Mouse (Mus musculus): ENCODE measurements around the gene Gldn.

Gldn gene

DNA sequence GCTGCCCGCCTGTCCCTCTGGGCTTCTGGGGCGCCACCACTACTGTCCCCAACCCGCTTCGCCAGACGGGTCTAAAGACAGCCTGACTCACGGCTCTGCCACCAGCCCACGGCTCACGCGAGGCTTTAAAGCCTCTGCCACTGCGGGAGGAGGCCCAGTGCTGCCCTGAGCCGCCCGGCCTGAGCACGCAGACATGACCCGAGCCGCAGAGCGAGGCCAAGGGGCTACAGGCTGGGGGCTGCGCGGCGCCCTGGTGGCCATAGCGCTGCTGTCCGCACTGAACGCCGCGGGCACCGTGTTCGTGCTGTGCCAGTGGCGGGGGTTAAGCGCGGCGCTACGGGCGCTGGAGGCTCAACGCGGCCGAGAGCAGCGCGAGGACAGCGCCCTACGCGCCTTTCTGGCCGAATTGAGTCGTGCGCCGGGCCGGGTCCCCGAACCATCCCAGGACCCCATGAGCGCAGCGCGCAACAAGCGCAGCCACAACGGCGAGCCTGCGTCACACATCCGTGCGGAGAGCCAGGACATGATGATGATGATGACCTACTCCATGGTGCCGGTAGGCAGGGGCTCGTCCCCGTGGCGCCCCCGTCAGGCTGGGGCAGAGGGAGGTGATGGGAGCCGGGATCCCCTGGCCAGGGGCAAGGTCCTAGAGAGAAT, at the start of gene Gldn:
Gene Gldn, plus strand, starts transcription at position 156 of the 657 bp plus-strand sequence.
- no peak for DNase-seq (ENCODE audit: low read depth, low spot score)

DNA sequence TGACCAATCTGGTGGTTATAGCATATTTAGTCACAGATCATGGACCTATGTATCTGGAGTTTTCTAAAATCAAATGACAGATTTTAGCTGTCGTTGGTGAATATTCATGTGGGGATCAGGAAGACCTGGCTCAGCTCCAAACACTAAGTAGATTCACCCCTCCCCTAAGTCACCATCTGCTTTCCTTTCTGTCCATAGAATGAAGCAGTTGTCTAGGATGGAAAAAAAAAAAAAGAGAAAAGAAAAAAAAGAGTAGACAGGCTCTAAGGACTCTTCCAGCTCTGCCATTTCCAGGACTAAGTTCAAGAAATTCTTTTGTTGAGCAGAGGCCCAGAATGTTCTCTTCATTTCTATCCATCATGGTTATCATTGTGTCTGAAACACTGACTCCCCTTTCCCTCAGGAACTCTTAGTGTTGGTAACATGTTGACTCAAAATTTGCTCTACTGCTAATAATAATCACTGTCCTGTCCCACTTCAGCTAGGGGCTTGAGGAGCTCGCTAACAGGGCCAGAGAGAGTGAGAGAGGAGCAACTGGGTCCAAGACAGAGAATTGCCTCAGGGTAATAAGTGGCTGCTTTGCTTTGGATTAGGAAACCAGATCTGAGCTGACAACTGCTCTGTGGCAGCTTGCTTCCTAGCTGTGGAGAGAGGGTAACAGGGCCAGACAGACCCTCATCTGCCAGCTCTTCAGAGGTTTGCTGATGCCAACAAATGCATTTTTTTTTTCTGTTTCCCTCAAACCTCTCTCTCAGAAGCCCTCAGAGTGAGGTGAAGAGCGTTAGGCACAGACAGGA, 41.2 kb upstream of the Gldn start:
- DNase-seq (ENCODE audit: low read depth, low spot score): no peak

- no peak for DNase-seq (ENCODE audit: low read depth, low spot score)
Measured at GRCm38 (mm10) chr9:54264754-54265153, 21.5 kb upstream of the Gldn start.

DNA sequence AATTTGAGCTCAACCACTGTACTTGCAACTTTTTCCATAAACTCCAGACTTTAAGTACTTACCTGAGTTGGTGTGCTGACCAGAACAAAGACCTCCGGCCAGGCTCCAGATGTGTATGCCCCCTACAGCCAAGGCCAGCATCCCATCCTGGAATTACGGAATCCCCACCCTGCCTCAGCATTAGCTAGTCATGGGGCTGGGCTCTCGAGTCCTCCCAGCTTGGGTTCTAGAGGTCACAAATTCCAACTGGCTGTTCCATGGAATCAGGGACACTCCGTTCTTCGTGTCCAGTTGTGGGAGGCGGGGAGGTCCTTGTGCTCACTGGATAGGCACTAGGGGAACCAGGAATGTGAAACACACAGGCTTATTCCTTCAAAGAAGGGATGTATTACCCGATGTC, 18.3 kb upstream of the Gldn start, which contains the start of gene Cyp19a1:
Gene Cyp19a1, minus strand, starts transcription at position 101 of the 400 bp plus-strand sequence.
- DNase-seq (ENCODE audit: low read depth, low spot score): no peak

DNA sequence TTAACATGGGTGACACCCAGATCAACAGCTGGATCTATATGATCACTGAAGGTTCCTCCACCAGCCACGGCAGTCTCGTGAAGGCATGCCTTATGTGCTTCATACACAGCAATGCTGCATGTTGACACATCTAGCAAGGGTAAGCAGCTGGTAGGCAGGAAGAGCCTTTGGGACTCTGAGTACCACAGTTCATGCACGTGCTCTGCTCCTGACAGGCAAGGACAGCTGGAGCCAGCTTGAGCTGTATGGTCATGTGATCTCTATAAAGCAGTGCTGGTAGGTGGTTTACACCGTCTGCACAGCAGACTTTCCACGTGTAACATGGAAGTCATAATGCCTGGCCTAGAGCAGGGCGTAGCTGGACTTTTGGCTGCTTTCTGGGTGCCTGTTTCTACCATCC, 16.3 kb upstream of the Gldn start:
- DNase-seq (ENCODE audit: low read depth, low spot score): no peak

DNA sequence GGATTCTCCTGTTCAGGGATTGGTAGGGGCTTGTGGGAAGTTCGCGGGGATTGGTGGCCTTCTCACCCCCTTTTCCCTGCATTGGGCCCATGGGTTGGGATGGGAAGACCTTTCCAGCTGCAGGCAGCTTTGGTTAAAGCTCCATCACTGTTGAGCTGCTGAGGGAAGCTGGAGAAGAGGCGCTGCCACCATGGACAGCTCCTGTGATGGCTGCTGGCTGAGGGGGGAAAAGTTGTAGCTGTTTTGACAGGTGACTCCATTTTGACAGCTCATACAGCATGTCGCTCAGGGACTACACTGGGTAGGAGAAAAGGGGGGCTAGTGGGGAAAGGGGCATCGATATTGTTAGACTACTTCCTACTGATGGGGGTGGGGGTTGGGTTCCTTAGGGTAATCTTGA, 15.4 kb upstream of the Gldn start:
- DNase-seq (ENCODE audit: low read depth, low spot score): no peak

DNA sequence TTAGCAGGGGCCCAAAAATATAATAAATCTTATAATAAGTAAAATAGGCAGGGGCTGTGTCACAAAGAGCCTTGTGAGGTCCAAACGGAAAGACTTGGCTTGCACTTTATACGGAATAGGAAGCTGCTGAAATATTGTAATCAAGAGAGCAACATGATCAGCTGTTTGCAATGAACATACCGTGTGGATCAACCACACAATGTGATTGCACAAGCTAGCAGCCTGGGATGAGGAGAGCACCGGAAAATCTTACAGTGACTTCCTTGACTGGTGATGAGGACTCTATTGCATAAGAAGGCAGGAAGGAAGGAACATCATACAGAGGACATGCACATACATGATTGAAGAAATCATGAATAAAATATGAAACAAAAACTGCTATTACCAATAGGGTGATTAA, 11.0 kb upstream of the Gldn start:
- DNase-seq (ENCODE audit: low read depth, low spot score): no peak

GRCm38 (mm10) chr9:54279046-54279589, 7.2 kb upstream of the Gldn start:
- DNase-seq (ENCODE audit: low read depth, low spot score): no peak

DNA sequence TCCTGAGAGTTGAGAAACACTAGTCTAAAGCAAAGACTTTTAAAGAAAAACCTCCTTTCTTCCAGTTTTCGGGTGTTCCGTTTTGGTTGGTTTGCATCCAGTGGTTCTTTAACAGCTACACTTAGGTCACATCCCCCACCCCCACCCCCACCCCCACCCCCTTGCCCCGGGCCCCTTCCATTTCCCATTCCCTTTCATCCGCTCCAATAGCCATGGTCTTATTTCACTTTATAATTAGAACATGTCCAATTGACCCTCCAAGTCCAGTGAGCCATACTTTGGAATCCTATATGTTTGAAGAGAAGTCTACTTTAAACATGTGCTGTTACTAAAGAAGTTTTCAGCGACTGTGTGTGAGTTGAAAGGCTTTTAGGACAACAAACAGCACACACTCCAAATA, 1.5 kb downstream of the Gldn start:
- no peak for DNase-seq (ENCODE audit: low read depth, low spot score)

- no peak for DNase-seq (ENCODE audit: low read depth, low spot score)
Measured at GRCm38 (mm10) chr9:54299389-54299788, 13.1 kb downstream of the Gldn start.

GRCm38 (mm10) chr9:54299792-54300191, 13.5 kb downstream of the Gldn start:
- DNase-seq (ENCODE audit: low read depth, low spot score): no peak

DNA sequence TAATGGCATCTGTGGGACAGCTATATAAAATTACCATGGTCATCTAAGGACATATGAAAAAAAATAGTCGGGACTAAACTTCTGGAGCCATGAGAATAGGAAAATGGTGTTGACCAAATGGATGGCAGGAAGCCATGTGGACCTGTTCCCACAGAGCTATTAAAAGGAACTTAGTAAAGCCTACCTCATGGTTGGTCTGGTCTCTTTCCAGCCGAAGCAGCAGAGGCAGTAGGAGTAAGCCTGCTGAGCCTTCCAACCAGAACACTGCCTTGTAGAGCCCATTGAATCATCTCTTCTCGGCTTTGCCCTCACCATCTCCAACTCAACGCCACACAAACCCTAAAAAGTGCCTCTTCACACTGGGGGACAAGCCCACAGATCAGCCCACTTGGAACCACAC, 15.0 kb downstream of the Gldn start:
- DNase-seq (ENCODE audit: low read depth, low spot score): peak; percentile 47

GRCm38 (mm10) chr9:54308209-54308608, 21.9 kb downstream of the Gldn start:
- DNase-seq (ENCODE audit: low read depth, low spot score): no peak

DNA sequence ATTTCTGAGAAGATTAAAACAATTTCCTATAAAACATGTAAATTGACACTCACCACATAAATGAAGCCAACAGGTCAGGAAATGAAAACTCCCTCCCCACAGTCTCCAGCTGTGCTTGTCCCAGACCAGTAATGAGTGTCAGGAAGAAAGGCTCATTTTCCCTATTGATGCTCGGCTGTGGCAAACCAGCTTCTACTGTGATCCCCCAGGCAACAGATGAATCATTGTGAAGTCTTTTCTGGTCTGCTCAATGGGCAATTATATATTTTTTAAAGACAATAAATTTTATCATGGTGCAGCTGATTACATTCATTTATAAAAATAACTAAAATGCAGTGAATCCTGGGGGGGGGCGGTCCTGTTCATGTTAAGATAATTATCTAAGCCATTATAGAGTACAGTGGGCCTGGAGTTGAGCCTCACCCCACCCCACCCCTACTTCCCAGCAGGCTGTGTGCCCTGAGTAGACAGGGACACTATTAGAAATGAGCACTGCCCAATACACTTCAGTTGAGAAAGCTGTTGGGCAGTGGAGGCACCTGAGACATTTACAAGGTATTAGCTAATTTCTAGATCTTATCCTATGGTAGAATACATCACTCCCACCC, 22.6 kb downstream of the Gldn start:
- DNase-seq (ENCODE audit: low read depth, low spot score): no peak

DNA sequence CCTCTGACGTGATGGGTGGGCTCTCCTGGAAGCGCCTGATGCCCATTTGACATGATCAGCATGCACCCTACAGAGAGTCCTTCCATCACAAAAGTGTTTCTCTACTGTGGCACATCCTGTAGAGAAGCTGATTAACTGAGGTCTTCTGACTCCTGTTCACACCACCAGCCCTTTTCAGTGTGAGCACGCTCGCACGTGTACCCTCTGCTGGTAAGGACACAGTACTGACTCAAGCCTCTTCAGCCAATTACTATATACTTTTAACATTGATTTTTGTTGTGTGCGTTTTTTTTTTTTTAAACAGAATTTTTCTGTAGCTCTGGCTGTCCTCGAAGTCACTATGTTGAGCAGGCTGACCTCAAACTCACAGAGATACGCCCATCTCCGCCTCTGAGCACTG, 30.1 kb downstream of the Gldn start:
- DNase-seq (ENCODE audit: low read depth, low spot score): no peak

DNA sequence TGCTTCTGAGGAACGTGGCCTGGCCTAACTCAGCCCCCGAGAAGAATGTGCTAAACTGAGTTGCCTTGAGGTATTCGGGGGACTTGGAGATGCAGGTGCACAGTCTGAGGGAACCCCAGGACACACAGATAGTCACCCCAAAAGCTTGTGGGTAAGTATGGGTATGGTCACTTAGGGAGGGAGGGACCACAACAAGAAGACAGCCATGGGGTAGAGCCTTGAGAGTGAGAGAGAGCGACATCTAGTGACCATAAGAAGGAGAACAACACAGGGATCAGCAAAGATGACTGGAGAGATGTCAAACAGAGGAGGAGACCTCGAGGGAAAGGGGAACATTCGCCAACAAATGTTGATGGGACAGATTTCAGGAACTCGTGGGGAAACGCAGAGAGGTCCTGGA, 37.2 kb downstream of the Gldn start:
- no peak for DNase-seq (ENCODE audit: low read depth, low spot score)

- DNase-seq (ENCODE audit: low read depth, low spot score): no peak
Measured at GRCm38 (mm10) chr9:54329201-54329600, 42.9 kb downstream of the Gldn start.

- no peak for DNase-seq (ENCODE audit: low read depth, low spot score)
Measured at GRCm38 (mm10) chr9:54335582-54335981, 49.3 kb downstream of the Gldn start.

- DNase-seq (ENCODE audit: low read depth, low spot score): peak; percentile 48
Measured at GRCm38 (mm10) chr9:54336532-54337144, 50.4 kb downstream of the Gldn start.

GRCm38 (mm10) chr9:54342026-54342425, 55.7 kb downstream of the Gldn start:
- DNase-seq (ENCODE audit: low read depth, low spot score): no peak

- no peak for DNase-seq (ENCODE audit: low read depth, low spot score)
Measured at GRCm38 (mm10) chr9:54356756-54357155, 70.5 kb downstream of the Gldn start.
